Mouse (Mus musculus) CH12.LX (cell line): Measurements from ENCODE around the gene Plekhm1. TPM values are rescaled to one million over a fixed set of nuclear protein-coding genes. Genes with fewer than 3 reads are reported as not detected.

ENCODE experiments used
- DNase-seq: peaks from one replicate; pipeline ENCODE4 v3.0.0-alpha.2; 2013; ENCODE audit errors: extremely low read depth
- H3K27ac ChIP-seq: 2 replicates; pipeline ENCODE4 v1.5.1; 2012; ENCODE audit warnings: low read depth, mild to moderate bottlenecking, control low read depth, moderate library complexity; ENCODE audit not compliant: insufficient read depth
- H3K27me3 ChIP-seq: replicated peaks from 2 replicates; pipeline ENCODE3; 2012; ENCODE audit warnings: inconsistent platforms
- H3K36me3 ChIP-seq, 2 experiments: replicated peaks in 1 of 2; 2 replicates each; pipeline versions ENCODE3 to v1.6.1; 2012; ENCODE audit warnings: inconsistent platforms in 1 of 2, low read length in 1 of 2, mild to moderate bottlenecking in 1 of 2, mixed read lengths in 1 of 2, moderate library complexity in 1 of 2; ENCODE audit not compliant: control insufficient read depth in 1 of 2, insufficient read depth in 1 of 2
- H3K4me1 ChIP-seq, 2 experiments: 2 replicates each; pipeline ENCODE4 v1.6.1; 2012; ENCODE audit warnings: inconsistent platforms in 1 of 2, moderate library complexity in 1 of 2; ENCODE audit not compliant: insufficient read depth in 2 of 2, control insufficient read depth in 1 of 2
- H3K4me2 ChIP-seq: 2 replicates; pipeline ENCODE4 v1.6.1; 2012; ENCODE audit warnings: low read depth, mild to moderate bottlenecking, control low read depth; ENCODE audit not compliant: poor library complexity, insufficient read depth, severe bottlenecking
- H3K4me3 ChIP-seq, 3 experiments: fragments of 150-350 bp in 1 of 3; sonication (generic) in 1 of 3; replicated peaks in 1 of 3; 2 replicates each; pipeline versions ENCODE3 to v1.5.1; 2011 to 2012; ENCODE audit warnings: low read depth in 2 of 3, low read length in 2 of 3, mild to moderate bottlenecking in 2 of 3, moderate library complexity in 2 of 3, control low read depth in 1 of 3, improper control_type of control experiment in 1 of 3, inconsistent platforms in 1 of 3, mixed read lengths in 1 of 3; ENCODE audit not compliant: poor library complexity in 1 of 3
- H3K79me2 ChIP-seq: replicated peaks from 2 replicates; pipeline ENCODE4 v1.6.1; 2012; ENCODE audit warnings: mild to moderate bottlenecking, moderate library complexity; ENCODE audit not compliant: control insufficient read depth, poor library complexity, insufficient read depth, severe bottlenecking; ENCODE audit errors: extremely low read depth
- H3K9ac ChIP-seq: 2 replicates; pipeline ENCODE4 v1.6.1; 2012; ENCODE audit warnings: low read depth, mild to moderate bottlenecking, control low read depth, moderate library complexity; ENCODE audit not compliant: insufficient read depth
- H3K9me3 ChIP-seq: replicated peaks from 2 replicates; pipeline ENCODE3; 2012; ENCODE audit warnings: low read length, inconsistent platforms, mixed read lengths
- BHLHE40 ChIP-seq: IDR thresholded peaks from 2 replicates; pipeline ENCODE4 v1.6.1; 2011; ENCODE audit warnings: mild to moderate bottlenecking, low read depth, low read length, improper control_type of control experiment
- CHD1 ChIP-seq: IDR thresholded peaks from 2 replicates; pipeline ENCODE4 v1.6.1; 2012; ENCODE audit warnings: low read depth, low read length, improper control_type of control experiment, inconsistent platforms
- CHD2 ChIP-seq: IDR thresholded peaks from 2 replicates; pipeline ENCODE4 v1.6.1; 2011; ENCODE audit warnings: low read length, improper control_type of control experiment
- HCFC1 ChIP-seq: IDR thresholded peaks from 2 replicates; pipeline ENCODE4 v1.6.1; 2012; ENCODE audit warnings: low read depth, mild to moderate bottlenecking, inconsistent platforms, low read length, improper control_type of control experiment
- IRF4 ChIP-seq: IDR thresholded peaks from 2 replicates; pipeline ENCODE4 v1.6.1; 2014; ENCODE audit warnings: low read depth, mild to moderate bottlenecking, inconsistent platforms, low read length, improper control_type of control experiment
- KAT2A ChIP-seq: IDR thresholded peaks from 2 replicates; pipeline ENCODE4 v1.6.1; 2012; ENCODE audit warnings: low read length, improper control_type of control experiment, inconsistent platforms; ENCODE audit not compliant: insufficient replicate concordance
- MAFK ChIP-seq: IDR thresholded peaks from 2 replicates; pipeline ENCODE4 v1.6.1; 2011; ENCODE audit warnings: low read length, improper control_type of control experiment; ENCODE audit not compliant: insufficient replicate concordance
- MAX ChIP-seq: IDR thresholded peaks from 2 replicates; pipeline ENCODE4 v1.6.1; 2011; ENCODE audit warnings: low read length, improper control_type of control experiment
- MAZ ChIP-seq: IDR thresholded peaks from 2 replicates; pipeline ENCODE4 v1.6.1; 2012; ENCODE audit warnings: low read depth, mild to moderate bottlenecking, inconsistent platforms, low read length, improper control_type of control experiment, moderate library complexity
- MXI1 ChIP-seq: IDR thresholded peaks from 2 replicates; pipeline ENCODE4 v1.6.1; 2011; ENCODE audit warnings: mild to moderate bottlenecking, low read depth, low read length, improper control_type of control experiment
- POLR2A ChIP-seq: IDR thresholded peaks from 2 replicates; pipeline ENCODE4 v1.6.1; 2011; ENCODE audit warnings: low read depth, mild to moderate bottlenecking, improper control_type of control experiment, low read length
- RCOR1 ChIP-seq: conservative IDR thresholded peaks from 2 replicates; pipeline ENCODE4 v1.6.1; 2012; ENCODE audit warnings: low read depth, mild to moderate bottlenecking, inconsistent platforms, low read length, improper control_type of control experiment
- TCF12 ChIP-seq: IDR thresholded peaks from 2 replicates; pipeline ENCODE4 v1.6.1; 2014; ENCODE audit warnings: low read depth, mild to moderate bottlenecking, inconsistent platforms, low read length, improper control_type of control experiment
- UBTF ChIP-seq: IDR thresholded peaks from 2 replicates; pipeline ENCODE4 v1.6.1; 2012; ENCODE audit warnings: low read depth, mild to moderate bottlenecking, inconsistent platforms, low read length, improper control_type of control experiment, moderate library complexity
- ZKSCAN1 ChIP-seq: IDR thresholded peaks from 2 replicates; pipeline ENCODE4 v1.6.1; 2012; ENCODE audit warnings: low read depth, inconsistent platforms, low read length, improper control_type of control experiment, borderline replicate concordance
- ZMIZ1 ChIP-seq: IDR thresholded peaks from 2 replicates; pipeline ENCODE4 v1.6.1; 2012; ENCODE audit warnings: low read depth, mild to moderate bottlenecking, inconsistent platforms, low read length, improper control_type of control experiment
- dilution Hi-C: fragments of 300-500 bp; cut with MboI; formaldehyde crosslinking; loops from 2 replicates; pipeline ENCODE4 v1.14.3; 2020; ENCODE audit warnings: low sequenced_read_pairs; ENCODE audit not compliant: extremely low pct_unique_long_range_greater_than_20kb, extremely low pct_ligation_motif_present
- in situ Hi-C: fragments of 300-500 bp; cut with MboI; formaldehyde crosslinking; loops from 3 replicates; pipeline ENCODE4 v1.14.3; 2019; ENCODE audit warnings: low sequenced_read_pairs, low pct_ligation_motif_present, low pct_unique_long_range_greater_than_20kb, mixed read lengths
- polyA plus RNA-seq: library from polyadenylated mRNA; unstranded; fragments of >175 nt; gene quantifications from 2 replicates; pipeline ENCODE4 v1.2.1, GENCODE M21; 2012; ENCODE audit warnings: low read depth; ENCODE audit not compliant: insufficient read length
- total RNA-seq, 2 experiments: library from RNA; depleted of rRNA; stranded (reverse); fragments of 300-350 nt in 1 of 2; fragments of >200 nt in 1 of 2; gene quantifications; 2 replicates each; pipeline ENCODE4 v1.2.3; 2012 to 2014

The Plekhm1 gene
- total and polyA plus RNA-seq, 3 experiments: 3.5 to 23.2 (median 5.3) TPM

GRCm38 (mm10) chr11:103362054-103362432, 50.4 kb downstream of the Plekhm1 start:
- no peak overlapping the region for H3K27ac ChIP-seq
- no peak overlapping the region for H3K9ac ChIP-seq
- no peak for DNase-seq
- H3K27me3 ChIP-seq: no peaks in the 10 kb centered on the region
- in situ Hi-C loops (no loop called here), dilution Hi-C loops (no loop called here)
- no peak overlapping the region for H3K4me3 ChIP-seq
- H3K4me1 ChIP-seq: peaks cover 8 to 32% of the 10 kb centered on the region in 2 experiments
- 0 out of 2 replicates have a peak, but pooled peaks have one; percentile 4 for TF ChIP-seq ZKSCAN1
- TF ChIP-seq BHLHE40: no peak
- no peak for TF ChIP-seq TCF12
- TF ChIP-seq MAX: no peak
- no peak for TF ChIP-seq UBTF
- TF ChIP-seq CHD1: no peak
- TF ChIP-seq HCFC1: no peak
- no peak for TF ChIP-seq MAFK
- no peak overlapping the region for H3K4me2 ChIP-seq
- H3K9me3 ChIP-seq: peaks cover 39% of the 10 kb centered on the region
- H3K79me2 ChIP-seq: no peaks in the 10 kb centered on the region
- H3K36me3 ChIP-seq: peaks cover 27 to 89% of the 10 kb centered on the region in 2 experiments

GRCm38 (mm10) chr11:103361396-103362053, 51.0 kb downstream of the Plekhm1 start:
- dilution Hi-C loops: no loop called here
- Histone ChIP-seq H3K4me3 (no peak overlapping the region), H3K9me3 (peaks cover 39% of the 10 kb centered on the region), H3K4me2 (no peak overlapping the region), H3K9ac (no peak overlapping the region), H3K27me3 (no peaks in the 10 kb centered on the region), H3K27ac (no peak overlapping the region), H3K79me2 (no peaks in the 10 kb centered on the region), H3K36me3 (peaks cover 22 to 84% of the 10 kb centered on the region in 2 experiments), H3K4me1 (peaks cover 13 to 37% of the 10 kb centered on the region in 2 experiments)
- no peak for DNase-seq
- TF ChIP-seq MAZ: no peak
- no peak for TF ChIP-seq CHD1
- peak; percentile 69 for TF ChIP-seq BHLHE40
- in situ Hi-C loops: no loop called here

GRCm38 (mm10) chr11:103360661-103361081, 51.8 kb downstream of the Plekhm1 start:
- in situ Hi-C loops: no loop called here
- no peak overlapping the region for H3K27ac ChIP-seq
- peak overlapping the region; percentile 41 for H3K4me2 ChIP-seq
- dilution Hi-C loops: no loop called here
- peaks cover 15 to 76% of the 10 kb centered on the region in 2 experiments for H3K36me3 ChIP-seq
- H3K9ac ChIP-seq: peak overlapping the region; percentile 22; the same call in 1 of the 2 replicates
- H3K9me3 ChIP-seq: peaks cover 39% of the 10 kb centered on the region
- no peak for TF ChIP-seq IRF4
- no peak for TF ChIP-seq POLR2A
- TF ChIP-seq ZMIZ1: no peak
- TF ChIP-seq KAT2A: no peak
- TF ChIP-seq BHLHE40: no peak
- no peak for TF ChIP-seq HCFC1
- TF ChIP-seq CHD2: no peak
- no peak; the same call in 1 of the 2 replicates for TF ChIP-seq MXI1
- TF ChIP-seq RCOR1: no peak
- no peak for TF ChIP-seq MAZ
- H3K27me3 ChIP-seq: no peaks in the 10 kb centered on the region
- no peaks in the 10 kb centered on the region for H3K79me2 ChIP-seq
- peak overlapping the region in 2 of 3 experiments; percentile 2 to 38 for H3K4me3 ChIP-seq
- peaks cover 17 to 46% of the 10 kb centered on the region in 2 experiments for H3K4me1 ChIP-seq
- DNase-seq: no peak
